Mouse (Mus musculus) embryonic facial prominence, embryonic 14.5 days (tissue): Measurements from ENCODE around the gene Srsf3. TPM values are rescaled to one million over a fixed set of nuclear protein-coding genes. Genes with fewer than 3 reads are reported as not detected.
"Not testable (repeated sequence)": the region's sequence is repeated elsewhere in the genome, so short reads cannot be mapped to it uniquely, and the experiment has no call there.

ENCODE experiments used
- ATAC-seq: fragments of 200-750 bp; cut with Nextera tagmentation; 2 replicates; pipeline ENCODE4 v1.8.0; 2017; ENCODE audit warnings: low read depth, moderate number of reproducible peaks, moderate TSS enrichment
- DNase-seq: peaks from one replicate; pipeline ENCODE4 v3.0.0-alpha.2; 2015; ENCODE audit warnings: low spot score
- H3K27ac ChIP-seq: fragments of 300-500 bp; sonication (generic); replicated peaks from 2 replicates; pipeline ENCODE4 v1.5.1; 2014; ENCODE audit warnings: low read depth, mild to moderate bottlenecking, low read length, moderate library complexity
- H3K27me3 ChIP-seq: fragments of 300-500 bp; sonication (generic); replicated peaks from 2 replicates; pipeline ENCODE4 v1.6.1; 2014; ENCODE audit warnings: low read length; ENCODE audit not compliant: control insufficient read depth, insufficient read depth
- H3K36me3 ChIP-seq: fragments of 300-500 bp; sonication (generic); 2 replicates; pipeline ENCODE4 v1.6.1; 2014; ENCODE audit warnings: low read length, mixed read lengths; ENCODE audit not compliant: control insufficient read depth, insufficient read depth
- H3K4me1 ChIP-seq: fragments of 300-500 bp; sonication (generic); 2 replicates; pipeline ENCODE4 v1.6.1; 2014; ENCODE audit warnings: antibody characterized with exemption, low read length; ENCODE audit not compliant: control insufficient read depth, insufficient read depth
- H3K4me2 ChIP-seq: fragments of 300-500 bp; sonication (generic); 2 replicates; pipeline ENCODE4 v1.6.1; 2014; ENCODE audit warnings: low read depth, mild to moderate bottlenecking, low read length, moderate library complexity, mixed read lengths
- H3K4me3 ChIP-seq: fragments of 300-500 bp; sonication (generic); 2 replicates; pipeline ENCODE4 v1.5.1; 2014; ENCODE audit warnings: low read depth, mild to moderate bottlenecking, low read length
- H3K9ac ChIP-seq: fragments of 300-500 bp; sonication (generic); 2 replicates; pipeline ENCODE4 v1.6.1; 2014; ENCODE audit warnings: low read depth, mild to moderate bottlenecking, low read length, moderate library complexity, mixed read lengths
- H3K9me3 ChIP-seq: fragments of 300-500 bp; sonication (generic); 2 replicates; pipeline ENCODE4 v1.6.1; 2016; ENCODE audit warnings: low read length; ENCODE audit not compliant: control insufficient read depth
- WGBS: fragments of 180-500 bp; shearing (Covaris S2); extraction: QIAGEN DNeasy Blood & Tissue Kit; methylation state at CpG from one replicate; pipeline ENCODE4 v1.1.7; 2014; 5-methylcytosine and 5-hydroxymethylcytosine counted together
- polyA plus RNA-seq: library from polyadenylated mRNA; unstranded; fragments of >200 nt; fragmentation: Nextera tagmentation; extraction: Ambion mirVana; gene quantifications from 2 replicates; pipeline ENCODE4 v1.2.1, GENCODE M21; 2014

Srsf3 gene
- polyA plus RNA-seq, 1 experiment from 2014 or later: 494 TPM

DNA sequence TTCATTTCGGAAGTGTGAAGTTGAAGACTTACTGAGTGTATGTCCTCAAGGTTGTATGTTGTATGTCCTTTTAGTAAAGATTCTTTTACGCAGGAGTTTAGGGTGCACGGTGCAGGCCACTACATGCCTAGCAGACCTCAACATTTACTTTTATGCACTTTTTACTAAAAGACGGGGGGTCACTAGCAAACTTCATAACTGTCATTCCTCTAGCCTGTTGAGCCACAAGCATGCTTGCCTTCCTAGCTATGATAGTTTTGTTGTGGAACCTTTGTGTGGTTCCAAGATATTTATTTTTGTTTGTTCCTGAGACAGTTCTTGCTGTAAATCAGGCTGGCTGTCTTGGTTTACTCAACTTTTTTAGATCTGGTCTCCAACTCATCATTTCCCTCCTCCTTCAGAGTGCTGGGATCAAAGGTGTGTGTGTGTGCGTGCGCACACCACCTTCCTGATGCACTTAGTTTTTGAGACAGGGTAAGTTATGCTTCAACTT is 1.2 kb downstream of the Srsf3 start:
- Histone ChIP-seq H3K4me2 (peak overlapping the region; percentile 87), H3K9ac (peak overlapping the region; percentile 96), H3K4me1 (peaks cover 24% of the 10 kb centered on the region), H3K9me3 (no peaks in the 10 kb centered on the region), H3K36me3 (peaks cover 37% of the 10 kb centered on the region), H3K27me3 (no peaks in the 10 kb centered on the region), H3K4me3 (peak overlapping the region; percentile 66), H3K27ac (peak overlapping the region; percentile 99)
- WGBS: under 1% methylated on average over 6 of the region's 6 CpGs
- DNase-seq: no peak
- ATAC-seq: no peak

DNA sequence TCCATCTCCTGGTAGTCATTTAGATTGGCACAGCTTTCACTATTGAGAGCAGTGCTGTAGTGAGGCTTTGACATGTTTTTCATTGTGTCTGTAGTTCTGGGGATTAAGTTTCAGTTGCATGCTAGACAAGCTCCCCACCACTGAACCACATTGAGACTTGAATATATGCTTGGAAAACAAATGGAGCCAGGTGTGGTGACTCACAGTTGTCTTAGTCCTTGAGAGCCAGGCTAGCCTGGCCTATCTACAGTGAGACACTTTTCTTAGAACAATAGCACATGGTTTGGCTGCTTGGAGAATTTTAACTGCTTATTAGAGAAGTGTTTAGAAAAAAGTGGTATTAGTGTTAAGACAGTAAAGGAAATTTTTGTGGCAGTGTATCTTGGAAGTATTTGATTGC is 1.8 kb downstream of the Srsf3 start:
- H3K9ac ChIP-seq: peak overlapping the region; percentile 96
- peak overlapping the region; percentile 87 for H3K4me2 ChIP-seq
- peak overlapping the region; percentile 66 for H3K4me3 ChIP-seq
- H3K4me1 ChIP-seq: peaks cover 24% of the 10 kb centered on the region
- no peaks in the 10 kb centered on the region for H3K9me3 ChIP-seq
- H3K27me3 ChIP-seq: no peaks in the 10 kb centered on the region
- DNase-seq (peak; percentile 52), ATAC-seq (no peak)
- peaks cover 44% of the 10 kb centered on the region for H3K36me3 ChIP-seq
- peak overlapping the region; percentile 99; the same call in 1 of the 2 replicates for H3K27ac ChIP-seq

DNA sequence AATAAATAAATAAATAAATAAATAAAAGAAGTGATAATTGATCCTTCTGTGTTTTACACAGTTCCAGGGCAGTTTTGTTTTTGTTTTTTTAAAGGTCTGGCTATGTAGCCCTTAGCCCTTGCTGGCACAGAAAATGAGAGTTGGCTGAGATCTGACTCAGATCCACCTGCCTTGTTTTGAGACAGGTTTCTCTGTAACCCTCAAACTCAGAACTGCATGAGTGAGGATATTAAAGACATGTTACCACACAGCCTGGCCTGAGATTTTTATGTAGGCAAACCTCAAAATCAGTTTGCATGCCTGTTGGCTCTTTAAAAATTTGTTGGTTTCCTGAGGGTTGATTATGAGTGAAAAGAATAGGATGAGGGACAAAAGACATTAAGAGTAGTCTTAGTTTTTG is 3.1 kb downstream of the Srsf3 start:
- ATAC-seq: no peak
- peak overlapping the region; percentile 66 for H3K4me3 ChIP-seq
- no peak overlapping the region for H3K27ac ChIP-seq
- H3K36me3 ChIP-seq: peaks cover 56% of the 10 kb centered on the region
- no peaks in the 10 kb centered on the region for H3K9me3 ChIP-seq
- H3K9ac ChIP-seq: no peak overlapping the region
- H3K4me2 ChIP-seq: peak overlapping the region; percentile 87
- no peak for DNase-seq
- peaks cover 24% of the 10 kb centered on the region for H3K4me1 ChIP-seq
- H3K27me3 ChIP-seq: no peaks in the 10 kb centered on the region

DNA sequence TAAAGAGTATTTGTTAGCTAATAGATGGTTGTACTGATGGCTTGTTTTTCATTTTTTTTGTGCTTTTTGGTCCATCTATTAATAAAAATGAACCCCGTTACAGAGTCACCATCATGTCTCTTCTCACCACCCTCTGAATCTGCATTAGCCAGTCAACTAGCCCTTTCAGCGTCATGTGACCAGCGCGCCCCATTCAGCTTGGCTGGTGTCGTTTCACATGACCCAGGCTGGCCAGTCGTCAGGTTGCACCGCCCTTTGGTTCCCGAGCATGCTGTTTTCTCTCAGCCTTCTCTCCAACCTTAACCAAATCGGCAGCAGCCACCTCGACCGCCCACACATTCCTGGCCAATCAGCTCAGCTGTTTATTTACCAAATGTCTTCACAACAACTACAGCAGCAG is 6.9 kb downstream of the Srsf3 start:
- H3K9ac ChIP-seq: no peak overlapping the region
- 74% methylated on average over 11 of the region's 11 CpGs for WGBS
- no peak overlapping the region for H3K4me2 ChIP-seq
- ATAC-seq (no peak), DNase-seq (no peak)
- H3K9me3 ChIP-seq: no peaks in the 10 kb centered on the region
- H3K36me3 ChIP-seq: peaks cover 91% of the 10 kb centered on the region
- H3K4me3 ChIP-seq: no peak overlapping the region
- no peak overlapping the region for H3K27ac ChIP-seq
- no peaks in the 10 kb centered on the region for H3K27me3 ChIP-seq
- peaks cover 18% of the 10 kb centered on the region for H3K4me1 ChIP-seq

DNA sequence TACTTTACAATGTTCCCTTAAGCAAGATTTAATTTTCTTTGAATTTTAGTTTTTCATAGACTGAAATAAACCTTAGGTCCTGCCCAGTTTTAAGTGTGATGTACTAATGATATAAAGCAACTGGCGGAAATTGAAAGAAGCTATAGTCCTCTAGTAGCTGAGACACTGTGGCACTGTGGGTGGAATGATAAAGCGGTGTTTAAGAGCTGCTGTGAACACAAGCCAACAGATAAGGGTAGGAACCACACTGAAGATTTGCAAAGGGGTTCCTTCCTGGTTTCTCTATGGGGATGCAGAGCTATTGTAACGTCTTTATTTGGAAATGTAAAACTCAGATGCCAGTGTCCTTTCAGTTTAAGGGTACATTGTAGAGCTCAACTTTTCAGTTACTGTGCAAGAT is 9.2 kb downstream of the Srsf3 start:
- peaks cover 95% of the 10 kb centered on the region for H3K36me3 ChIP-seq
- DNase-seq, H3K4me2 ChIP-seq, H3K9me3 ChIP-seq, H3K27me3 ChIP-seq, H3K4me3 ChIP-seq, H3K4me1 ChIP-seq, ATAC-seq, H3K9ac ChIP-seq, H3K27ac ChIP-seq: not testable (repeated sequence)
- 93% methylated on average over 3 of the region's 3 CpGs for WGBS

DNA sequence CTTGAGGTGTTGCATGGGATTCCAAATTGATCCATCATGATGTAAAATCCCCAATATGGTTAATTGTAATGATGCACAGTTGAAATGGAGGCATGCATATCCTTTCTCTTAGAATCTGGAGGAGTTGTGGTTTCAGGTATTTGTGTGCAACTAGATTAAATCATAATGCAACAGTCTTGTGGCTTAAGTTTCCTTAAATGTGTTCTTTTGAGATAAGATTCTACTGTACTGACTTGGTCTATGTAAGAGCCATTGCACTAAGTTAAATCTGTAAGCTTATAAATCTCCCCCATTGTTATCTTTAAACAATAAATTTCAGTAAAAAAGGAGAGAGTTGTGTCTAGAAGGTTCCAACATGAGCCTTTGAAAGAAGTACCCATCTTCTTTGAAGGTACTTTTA is 10.1 kb downstream of the Srsf3 start:
- no peak overlapping the region for H3K9ac ChIP-seq
- DNase-seq (no peak), ATAC-seq (no peak)
- H3K36me3 ChIP-seq: peaks cover 94% of the 10 kb centered on the region
- no peaks in the 10 kb centered on the region for H3K9me3 ChIP-seq
- no peak overlapping the region for H3K27ac ChIP-seq
- no peaks in the 10 kb centered on the region for H3K27me3 ChIP-seq
- no peak overlapping the region for H3K4me2 ChIP-seq
- no peak overlapping the region for H3K4me3 ChIP-seq
- H3K4me1 ChIP-seq: peaks cover 3% of the 10 kb centered on the region; the same call in 1 of the 2 replicates

DNA sequence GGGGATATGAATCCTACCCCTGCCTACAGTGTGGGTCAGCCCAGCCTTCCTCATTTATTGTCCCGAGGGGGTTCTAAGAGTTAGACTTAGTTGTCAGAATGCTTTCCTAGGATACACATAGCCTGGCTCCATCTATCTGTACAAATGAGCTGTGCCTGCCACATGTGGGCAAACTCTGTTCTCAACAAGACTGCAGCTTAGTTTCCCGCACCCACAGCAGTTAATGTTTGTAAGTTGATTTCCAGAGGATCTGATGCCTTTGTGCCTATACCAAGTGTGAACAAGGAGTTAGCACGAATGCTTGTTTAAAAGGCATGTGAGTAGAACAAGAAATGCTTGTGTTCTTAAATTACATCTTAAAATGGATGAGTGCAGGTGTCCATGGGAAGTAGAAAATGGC is 11.2 kb downstream of the Srsf3 start:
- no peaks in the 10 kb centered on the region for H3K4me1 ChIP-seq
- H3K4me3 ChIP-seq: no peak overlapping the region
- no peaks in the 10 kb centered on the region for H3K27me3 ChIP-seq
- DNase-seq (no peak), ATAC-seq (no peak)
- WGBS: 82% methylated on average over 3 of the region's 3 CpGs
- H3K36me3 ChIP-seq: peaks cover 91% of the 10 kb centered on the region
- no peak overlapping the region for H3K4me2 ChIP-seq
- H3K27ac ChIP-seq: no peak overlapping the region
- H3K9me3 ChIP-seq: no peaks in the 10 kb centered on the region
- no peak overlapping the region for H3K9ac ChIP-seq

DNA sequence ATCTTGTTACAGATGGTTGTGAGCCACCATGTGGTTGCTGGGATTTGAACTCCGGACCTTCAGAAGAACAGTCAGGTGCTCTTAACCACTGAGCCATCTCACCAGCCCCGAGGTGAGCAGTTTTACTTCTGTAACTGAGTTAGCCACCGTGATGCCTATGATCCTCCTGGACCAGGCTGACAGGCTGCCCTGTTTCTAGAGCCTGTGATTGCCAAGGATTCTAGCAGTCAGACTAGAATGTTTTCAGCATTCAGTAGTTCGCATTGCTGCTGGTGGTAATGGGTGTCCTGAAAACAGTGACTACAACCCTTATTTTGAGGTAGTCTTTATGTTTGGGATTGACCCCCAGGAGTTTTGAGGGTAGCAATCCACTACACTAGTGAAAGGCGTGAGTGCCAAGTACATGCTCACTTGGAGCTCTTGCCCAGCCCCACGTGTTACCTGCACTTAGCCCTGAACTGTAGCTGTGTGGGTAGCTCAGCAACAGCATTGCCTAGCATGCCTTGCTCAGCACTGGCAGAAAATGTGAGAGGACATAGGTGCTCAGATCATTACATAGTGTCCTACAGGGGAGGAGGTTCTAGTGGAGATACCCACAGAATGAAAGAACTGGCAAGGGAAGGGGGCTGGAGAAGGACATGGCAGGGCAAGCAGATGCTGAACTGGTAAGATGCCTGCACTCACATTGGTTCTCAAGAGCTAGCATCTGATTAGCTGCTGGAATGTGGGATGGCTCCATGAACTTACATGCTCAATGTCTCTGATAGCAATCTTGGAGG is 11.9 kb downstream of the Srsf3 start:
- 87% methylated on average over 6 of the region's 6 CpGs for whole genome bisulfite sequencing

DNA sequence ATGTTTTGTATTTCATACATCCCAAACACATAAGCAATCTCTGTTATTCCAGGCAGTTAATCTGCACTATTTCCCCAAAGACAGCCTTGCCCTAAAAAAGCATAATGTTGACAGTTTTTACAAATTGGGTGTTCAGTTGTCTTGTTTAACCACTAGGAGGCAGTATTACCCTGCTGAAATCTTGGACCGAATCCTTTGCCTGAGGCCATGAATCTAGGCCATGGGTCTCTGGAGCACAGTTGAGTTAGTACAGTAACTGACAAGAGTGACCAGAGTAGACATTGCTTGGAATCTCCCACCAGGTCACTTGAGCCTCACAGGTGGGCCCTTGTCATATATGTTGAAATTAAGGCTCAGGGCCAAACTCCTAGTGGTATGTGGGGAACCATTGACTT is 12.5 kb downstream of the Srsf3 start:
- no peak overlapping the region for H3K27ac ChIP-seq
- DNase-seq: no peak
- peaks cover 77% of the 10 kb centered on the region for H3K36me3 ChIP-seq
- no peak overlapping the region for H3K9ac ChIP-seq
- H3K4me2 ChIP-seq: no peak overlapping the region
- H3K4me3 ChIP-seq: no peak overlapping the region
- H3K27me3 ChIP-seq: no peaks in the 10 kb centered on the region
- H3K4me1 ChIP-seq: no peaks in the 10 kb centered on the region
- ATAC-seq: no peak
- 66% methylated on average over 1 of the region's 1 CpGs for WGBS
- no peaks in the 10 kb centered on the region for H3K9me3 ChIP-seq

More for the DNA sequence above, 11.9 kb downstream of the Srsf3 start:
- ATAC-seq (no peak), DNase-seq (no peak)
- Histone ChIP-seq H3K27me3 (no peaks in the 10 kb centered on the region), H3K36me3 (peaks cover 83% of the 10 kb centered on the region), H3K27ac (no peak overlapping the region), H3K4me2 (no peak overlapping the region), H3K4me1 (no peaks in the 10 kb centered on the region), H3K9me3 (no peaks in the 10 kb centered on the region), H3K9ac (no peak overlapping the region), H3K4me3 (no peak overlapping the region)
